Mouse (Mus musculus) neural tube, embryonic 11.5 days (tissue): ENCODE measurements at regions not wholly inside any gene's neighbourhood (a gene's known extent, or its start where the extent isn't known, plus 50 kb on each side); places are given as distances from the start of the nearest gene placed in this dataset.

Experiments used
- ATAC-seq: fragments of 200-750 bp; cut with Nextera tagmentation; 2 replicates; pipeline ENCODE4 v1.8.0; 2017; ENCODE audit warnings: moderate number of reproducible peaks, mild to moderate bottlenecking, moderate TSS enrichment, moderate library complexity; ENCODE audit not compliant: insufficient read depth, low FRiP score, low TSS enrichment
- DNase-seq: peaks from one replicate; pipeline ENCODE4 v3.0.0-alpha.2; 2015; ENCODE audit warnings: low spot score
- H3K27ac ChIP-seq: fragments of 300-500 bp; sonication (generic); 2 replicates; pipeline ENCODE4 v1.5.1; 2014; ENCODE audit warnings: low read depth, mild to moderate bottlenecking, low read length
- H3K27me3 ChIP-seq: fragments of 300-500 bp; sonication (generic); 2 replicates; pipeline ENCODE4 v1.6.1; 2014; ENCODE audit warnings: mild to moderate bottlenecking, low read length, mixed read lengths; ENCODE audit not compliant: control insufficient read depth, insufficient read depth
- H3K36me3 ChIP-seq: fragments of 300-500 bp; sonication (generic); 2 replicates; pipeline ENCODE4 v1.6.1; 2014; ENCODE audit warnings: mild to moderate bottlenecking, low read length, moderate library complexity, mixed read lengths; ENCODE audit not compliant: control insufficient read depth, insufficient read depth
- H3K4me1 ChIP-seq: fragments of 300-500 bp; sonication (generic); 2 replicates; pipeline ENCODE4 v1.6.1; 2014; ENCODE audit warnings: low read length, mixed read lengths; ENCODE audit not compliant: control insufficient read depth, insufficient read depth
- H3K4me2 ChIP-seq: fragments of 300-500 bp; sonication (generic); 2 replicates; pipeline ENCODE4 v1.6.1; 2014; ENCODE audit warnings: low read depth, mild to moderate bottlenecking, moderate library complexity
- H3K4me3 ChIP-seq: fragments of 300-500 bp; sonication (generic); 2 replicates; pipeline ENCODE4 v1.5.1; 2014; ENCODE audit warnings: low read depth, low read length
- H3K9ac ChIP-seq: fragments of 300-500 bp; sonication (generic); 2 replicates; pipeline ENCODE4 v1.6.1; 2014; ENCODE audit warnings: mild to moderate bottlenecking, low read length
- H3K9me3 ChIP-seq: fragments of 300-500 bp; sonication (generic); 2 replicates; pipeline ENCODE4 v1.6.1; 2016; ENCODE audit warnings: low read length; ENCODE audit not compliant: control insufficient read depth
- WGBS: fragments of 180-500 bp; shearing (Covaris S2); extraction: QIAGEN DNeasy Blood & Tissue Kit; methylation state at CpG from one replicate; pipeline ENCODE4 v1.1.7; 2014; 5-methylcytosine and 5-hydroxymethylcytosine counted together

DNA sequence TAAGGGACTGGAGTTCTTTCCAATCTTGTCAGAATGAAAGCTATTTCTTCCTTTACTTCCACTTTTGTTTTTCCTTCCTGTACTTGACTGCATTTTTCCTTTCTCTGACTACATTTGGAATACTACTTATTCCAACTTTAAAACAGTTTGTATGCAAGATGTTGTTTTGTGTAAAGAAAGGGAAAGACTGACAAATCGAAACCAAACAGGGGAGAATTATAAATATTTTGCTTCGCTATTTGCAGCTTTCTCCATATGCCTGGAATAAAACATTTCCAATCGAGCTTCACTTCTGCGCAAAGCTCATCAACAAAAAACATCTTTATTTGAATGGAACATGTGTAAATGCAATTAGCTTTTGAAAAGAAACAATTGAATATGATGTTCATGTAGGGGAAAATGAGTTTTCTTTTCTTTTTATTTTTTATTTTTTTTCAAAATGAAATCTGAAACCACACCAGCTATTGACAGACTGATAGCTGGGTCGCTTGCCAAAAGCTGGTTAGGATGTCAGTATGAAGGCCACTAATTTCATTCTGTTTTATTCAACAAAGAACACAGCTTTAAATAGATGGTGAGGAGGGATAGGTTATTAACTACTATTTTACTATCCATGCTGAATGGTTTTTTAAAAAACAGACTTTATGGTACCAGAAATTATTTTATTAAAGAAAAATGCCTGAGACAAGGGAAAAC, 102.7 kb downstream of the Rpl36a-ps1 start:
- Histone ChIP-seq H3K4me3 (no peak overlapping the region), H3K9ac (no peak overlapping the region), H3K27me3 (no peaks in the 10 kb centered on the region), H3K27ac (no peak overlapping the region), H3K9me3 (no peaks in the 10 kb centered on the region), H3K36me3 (no peaks in the 10 kb centered on the region), H3K4me2 (no peak overlapping the region), H3K4me1 (no peaks in the 10 kb centered on the region)
- no peak for ATAC-seq
- no peak for DNase-seq
- 85% methylated on average over 5 of the region's 5 CpGs for WGBS

DNA sequence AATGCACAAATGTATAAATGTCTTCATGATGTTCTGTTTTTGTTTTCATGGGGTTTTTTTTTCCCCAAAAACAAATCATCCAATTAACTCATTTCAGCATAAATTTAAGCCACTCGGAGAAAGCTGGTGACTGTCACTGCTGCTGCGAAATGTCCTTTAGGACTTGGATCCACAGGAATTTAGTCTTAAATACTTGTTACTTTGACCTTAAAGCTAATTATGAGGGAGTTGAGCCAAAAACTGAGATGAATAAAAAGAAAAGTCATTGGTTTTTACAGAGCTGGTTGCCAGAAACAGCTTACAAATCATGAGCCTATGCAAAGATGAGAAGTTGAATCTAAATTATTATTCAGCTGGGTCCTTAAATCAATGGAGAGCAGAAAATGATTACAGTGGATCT, 106.5 kb downstream of the Rpl36a-ps1 start:
- Histone ChIP-seq H3K4me1 (no peaks in the 10 kb centered on the region), H3K27me3 (no peaks in the 10 kb centered on the region), H3K4me3 (no peak overlapping the region), H3K9ac (no peak overlapping the region), H3K9me3 (no peaks in the 10 kb centered on the region), H3K4me2 (no peak overlapping the region), H3K36me3 (no peaks in the 10 kb centered on the region), H3K27ac (no peak overlapping the region)
- DNase-seq (no peak), ATAC-seq (no peak)
- WGBS, result 84% methylated on average over 2 of the region's 2 CpGs

DNA sequence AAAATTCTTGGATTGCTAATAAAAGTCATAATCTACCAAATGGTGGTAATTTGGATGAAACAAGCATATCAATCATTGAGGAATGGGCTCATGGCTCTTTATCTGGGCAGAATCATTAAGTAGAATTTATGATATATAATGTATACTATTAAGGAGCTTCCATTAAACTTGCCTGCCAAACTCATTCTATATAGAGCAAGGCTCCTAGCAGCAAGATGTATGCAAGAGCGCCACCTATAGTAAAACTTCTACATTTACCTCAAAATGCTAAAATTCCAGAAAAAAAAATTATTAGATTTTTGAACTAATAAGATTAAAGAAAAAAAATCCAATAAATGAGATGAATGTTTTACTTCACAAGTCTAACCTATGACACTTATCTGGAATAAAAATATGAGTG, 107.1 kb downstream of the Rpl36a-ps1 start:
- H3K27ac ChIP-seq, result no peak overlapping the region
- no peak overlapping the region for H3K4me3 ChIP-seq
- no peak for ATAC-seq
- no peak overlapping the region for H3K4me2 ChIP-seq
- 10% methylated on average over 1 of the region's 1 CpGs for WGBS
- no peaks in the 10 kb centered on the region for H3K9me3 ChIP-seq
- H3K36me3 ChIP-seq, result no peaks in the 10 kb centered on the region
- DNase-seq, result no peak
- H3K27me3 ChIP-seq, result no peaks in the 10 kb centered on the region
- no peaks in the 10 kb centered on the region for H3K4me1 ChIP-seq
- no peak overlapping the region for H3K9ac ChIP-seq

DNA sequence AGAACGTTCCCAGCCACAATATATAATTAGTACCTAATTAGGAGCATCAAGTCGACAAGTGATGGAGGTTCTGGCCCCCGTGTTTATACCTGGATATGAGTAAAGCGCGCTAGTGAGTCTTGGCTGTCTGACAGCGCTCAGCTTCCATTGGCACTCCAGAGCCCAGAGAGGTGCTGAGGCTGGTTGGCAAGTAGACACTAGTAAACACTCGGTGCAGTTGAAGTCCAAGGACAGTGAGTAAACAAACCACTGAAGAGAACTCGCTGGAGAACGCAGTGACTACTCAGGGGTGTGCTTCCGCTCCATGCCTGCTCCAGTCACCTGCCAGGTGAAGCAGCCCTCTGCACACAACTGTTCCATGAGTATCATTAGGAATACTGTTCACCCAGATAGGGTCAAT, 111.5 kb downstream of the Rpl36a-ps1 start:
- ATAC-seq (no peak), DNase-seq (no peak)
- no peak overlapping the region for H3K9ac ChIP-seq
- no peaks in the 10 kb centered on the region for H3K4me1 ChIP-seq
- WGBS, result 93% methylated on average over 10 of the region's 10 CpGs
- no peaks in the 10 kb centered on the region for H3K36me3 ChIP-seq
- H3K4me2 ChIP-seq, result no peak overlapping the region
- H3K9me3 ChIP-seq, result no peaks in the 10 kb centered on the region
- H3K4me3 ChIP-seq, result no peak overlapping the region
- H3K27ac ChIP-seq, result no peak overlapping the region
- H3K27me3 ChIP-seq, result no peaks in the 10 kb centered on the region

DNA sequence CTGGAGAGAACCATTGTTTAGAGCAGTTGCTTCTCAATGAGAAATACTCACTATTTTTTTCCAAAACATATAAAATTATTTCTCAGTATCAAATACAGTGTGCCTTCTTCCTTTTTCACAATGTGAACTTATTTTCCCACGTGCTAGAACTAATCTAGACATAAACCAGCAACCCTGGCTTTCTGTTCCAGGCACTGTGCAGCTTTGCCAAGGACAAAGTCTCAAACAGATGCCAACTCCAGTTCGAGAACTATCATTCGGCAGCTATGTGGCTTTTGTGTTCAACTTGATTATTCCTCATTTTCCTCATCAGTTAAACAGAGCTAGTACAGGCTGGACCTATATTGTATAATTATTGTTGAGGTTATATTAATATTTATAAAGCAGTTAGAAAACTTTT, 116.2 kb downstream of the Rpl36a-ps1 start:
- Histone ChIP-seq H3K4me3 (no peak overlapping the region), H3K4me2 (no peak overlapping the region), H3K27me3 (no peaks in the 10 kb centered on the region), H3K9ac (no peak overlapping the region), H3K36me3 (no peaks in the 10 kb centered on the region), H3K4me1 (no peaks in the 10 kb centered on the region), H3K27ac (no peak overlapping the region), H3K9me3 (no peaks in the 10 kb centered on the region)
- no peak for DNase-seq
- ATAC-seq, result no peak
- WGBS, result 83% methylated on average over 3 of the region's 3 CpGs

DNA sequence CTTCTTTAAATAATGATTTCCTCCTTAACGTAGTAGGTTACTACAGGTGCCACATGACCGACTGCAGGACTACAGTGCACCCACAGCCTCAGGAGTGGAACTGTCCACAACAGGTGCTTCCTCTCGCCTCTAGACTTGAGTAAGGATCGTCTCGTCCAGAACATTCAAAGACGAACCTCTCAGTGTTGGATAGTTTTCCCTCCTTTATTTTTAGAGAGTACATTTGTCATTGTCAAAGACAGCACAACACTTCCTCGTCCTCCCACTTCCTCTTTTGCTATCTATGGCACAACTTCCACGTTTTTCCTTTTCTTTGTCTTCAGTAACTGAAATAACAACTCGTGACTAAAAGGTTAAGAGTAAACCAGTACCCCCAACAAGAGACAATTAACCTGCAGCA, 120.7 kb downstream of the Rpl36a-ps1 start:
- no peaks in the 10 kb centered on the region for H3K36me3 ChIP-seq
- no peaks in the 10 kb centered on the region for H3K4me1 ChIP-seq

DNA sequence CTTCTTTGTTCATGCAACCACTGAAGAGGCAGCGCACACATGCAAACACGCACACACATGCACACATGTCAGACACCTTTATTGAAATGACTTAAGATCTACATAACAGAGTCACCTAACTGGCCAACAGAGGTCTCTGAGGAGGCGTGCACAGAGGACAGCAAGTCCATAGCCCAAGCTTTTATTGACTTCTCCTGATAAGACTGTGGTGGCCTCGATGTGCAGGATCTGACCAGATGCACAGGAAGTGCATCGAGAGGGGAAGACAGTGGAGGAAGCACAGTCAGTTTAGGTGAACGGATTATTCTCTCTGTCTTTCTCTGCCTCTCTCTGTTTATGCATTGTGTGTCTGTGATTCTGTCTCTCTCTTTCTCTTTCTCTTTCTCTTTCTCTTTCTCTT, 124.2 kb downstream of the Rpl36a-ps1 start:
- Histone ChIP-seq H3K27me3 (no peaks in the 10 kb centered on the region), H3K9me3 (no peaks in the 10 kb centered on the region), H3K4me1 (no peaks in the 10 kb centered on the region), H3K36me3 (no peaks in the 10 kb centered on the region), H3K9ac (no peak overlapping the region), H3K4me2 (no peak overlapping the region), H3K4me3 (no peak overlapping the region), H3K27ac (no peak overlapping the region)
- no peak for DNase-seq
- WGBS, result 86% methylated on average over 6 of the region's 6 CpGs
- no peak for ATAC-seq

More for the DNA sequence above, 120.7 kb downstream of the Rpl36a-ps1 start:
- 80% methylated on average over 9 of the region's 9 CpGs for WGBS
- no peak overlapping the region for H3K9ac ChIP-seq
- no peaks in the 10 kb centered on the region for H3K9me3 ChIP-seq
- no peak overlapping the region for H3K27ac ChIP-seq
- H3K4me3 ChIP-seq, result no peak overlapping the region
- H3K27me3 ChIP-seq, result no peaks in the 10 kb centered on the region
- no peak for DNase-seq
- ATAC-seq, result no peak
- H3K4me2 ChIP-seq, result no peak overlapping the region

DNA sequence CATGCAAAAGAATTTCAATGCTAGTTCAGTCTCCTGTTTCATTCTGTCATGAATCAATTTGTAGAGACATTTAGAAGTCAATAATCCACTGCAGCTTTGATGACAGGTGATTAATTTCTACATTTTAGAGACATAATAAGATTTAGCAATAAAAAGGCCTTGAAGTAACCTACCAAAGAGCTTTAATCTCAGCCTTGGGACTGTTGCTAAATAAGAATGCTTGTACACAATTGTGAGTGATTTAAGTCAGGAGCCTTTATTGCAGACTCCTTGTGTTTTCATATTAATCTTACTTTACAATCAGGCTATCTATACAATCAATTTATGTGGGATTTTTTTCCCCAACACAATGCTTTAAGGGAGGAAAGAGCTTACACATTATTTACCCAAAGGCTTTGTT, 127.2 kb downstream of the Rpl36a-ps1 start:
- ATAC-seq (no peak), DNase-seq (no peak)
- Histone ChIP-seq H3K9ac (no peak overlapping the region), H3K27ac (no peak overlapping the region), H3K4me1 (no peaks in the 10 kb centered on the region), H3K4me3 (no peak overlapping the region), H3K27me3 (no peaks in the 10 kb centered on the region), H3K36me3 (no peaks in the 10 kb centered on the region), H3K4me2 (no peak overlapping the region), H3K9me3 (no peaks in the 10 kb centered on the region)

DNA sequence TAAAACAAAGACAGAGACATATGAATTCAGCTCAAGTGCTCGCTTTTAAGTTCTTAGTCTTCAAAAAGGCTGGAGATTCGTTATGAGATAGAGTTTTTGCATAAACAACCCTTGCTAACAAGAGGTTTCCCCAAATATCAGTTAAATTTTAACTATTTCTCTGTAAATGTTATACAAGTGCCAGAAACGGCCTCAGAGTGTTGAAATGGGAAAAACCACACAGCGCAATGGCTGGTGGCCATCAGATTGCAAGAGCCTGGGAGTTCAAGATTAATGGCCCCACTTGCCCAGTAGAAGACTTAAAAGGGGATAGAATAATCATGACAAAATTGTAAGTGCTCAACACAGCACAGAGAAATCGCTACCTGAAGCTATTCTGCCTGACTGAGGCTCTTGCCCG, 130.1 kb downstream of the Rpl36a-ps1 start:
- Histone ChIP-seq H3K4me3 (no peak overlapping the region), H3K9me3 (no peaks in the 10 kb centered on the region), H3K4me2 (no peak overlapping the region), H3K36me3 (no peaks in the 10 kb centered on the region), H3K4me1 (no peaks in the 10 kb centered on the region), H3K27ac (no peak overlapping the region), H3K9ac (no peak overlapping the region), H3K27me3 (no peaks in the 10 kb centered on the region)
- WGBS, result 86% methylated on average over 6 of the region's 6 CpGs
- no peak for DNase-seq
- ATAC-seq, result no peak
